Mouse (Mus musculus) cortical plate, adult 2 months (tissue): ENCODE measurements around the gene Nthl1.

Source experiments
- CTCF ChIP-seq: fragments of 200-500 bp; IDR thresholded peaks from 2 replicates; pipeline ENCODE4 v1.5.1; 2011; ENCODE audit warnings: mild to moderate bottlenecking, control low read depth, low read length; ENCODE audit not compliant: insufficient read depth; ENCODE audit errors: extremely low read depth
- POLR2A ChIP-seq: fragments of 200-500 bp; IDR thresholded peaks from 2 replicates; pipeline ENCODE4 v1.6.1; 2011; ENCODE audit warnings: mild to moderate bottlenecking, low read length, control low read depth; ENCODE audit not compliant: insufficient read depth; ENCODE audit errors: extremely low read depth

GRCm38 (mm10) chr17:24638840-24639239 is 6.4 kb downstream of the Nthl1 start:
- TF ChIP-seq CTCF (no peak), POLR2A (no peak)
